Mouse (Mus musculus): ENCODE results near the gene Castor2.

The Castor2 gene

DNA sequence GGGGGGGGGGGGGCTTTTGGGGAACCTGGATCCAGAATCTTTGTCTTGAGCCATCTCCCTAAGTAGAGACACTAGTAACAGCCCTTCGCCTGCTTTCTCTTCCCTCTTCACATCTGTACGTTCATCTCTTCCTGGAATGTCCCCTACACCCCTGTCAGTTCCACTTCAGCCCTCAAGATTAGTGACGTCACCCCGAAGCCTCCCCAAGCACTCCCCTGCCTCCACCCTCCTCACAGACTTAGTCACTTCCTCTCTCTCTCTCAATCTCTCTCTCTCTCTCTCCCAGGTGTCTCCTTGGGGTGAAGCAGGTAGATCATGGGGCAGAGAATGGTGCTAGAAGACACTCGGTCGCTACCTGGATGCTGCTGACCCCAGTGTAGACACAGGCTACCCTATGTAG is 3.2 kb downstream of the Castor2 start:
- DNase-seq (ENCODE audit: low spot score): no peak

DNA sequence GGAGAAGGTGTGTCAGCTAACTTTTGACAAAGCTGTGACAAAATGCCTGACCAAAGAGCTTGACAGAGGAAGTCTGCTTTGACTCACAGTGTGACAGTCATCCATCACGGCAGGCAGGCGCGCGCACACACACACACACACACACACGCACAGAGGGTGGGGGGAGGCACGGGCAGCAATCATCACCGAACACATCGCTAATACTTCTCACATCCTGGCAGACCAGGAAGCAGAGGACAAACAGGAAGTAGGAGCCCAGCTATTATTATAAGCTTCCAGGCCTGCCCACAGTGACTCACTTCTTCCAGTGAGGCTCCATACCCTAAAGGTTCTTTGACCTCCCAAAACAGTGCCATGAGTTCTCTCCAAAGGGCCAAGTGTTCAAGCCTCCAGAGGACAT is 6.3 kb downstream of the Castor2 start:
- no peak for DNase-seq (ENCODE audit: low spot score)

DNA sequence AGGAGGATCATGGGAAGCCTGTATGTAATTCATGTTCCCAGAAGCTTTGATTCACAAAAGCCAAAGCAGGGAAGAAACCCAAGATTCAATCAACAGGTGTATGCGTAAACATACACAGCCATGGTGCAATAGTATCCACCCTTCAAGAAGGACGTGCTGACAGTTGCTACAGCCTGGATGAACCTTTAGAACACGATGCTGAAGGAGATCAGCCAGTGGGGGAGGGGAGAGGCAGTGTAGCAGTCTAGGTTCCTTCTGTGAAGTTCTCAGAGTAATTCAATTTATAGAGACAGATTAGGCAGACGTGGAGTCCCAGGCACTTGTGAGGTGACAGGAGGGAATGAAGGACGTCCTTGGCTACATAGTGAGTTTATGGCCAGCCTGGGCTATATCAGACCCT is 15.5 kb downstream of the Castor2 start:
- no peak for DNase-seq (ENCODE audit: low spot score)

DNA sequence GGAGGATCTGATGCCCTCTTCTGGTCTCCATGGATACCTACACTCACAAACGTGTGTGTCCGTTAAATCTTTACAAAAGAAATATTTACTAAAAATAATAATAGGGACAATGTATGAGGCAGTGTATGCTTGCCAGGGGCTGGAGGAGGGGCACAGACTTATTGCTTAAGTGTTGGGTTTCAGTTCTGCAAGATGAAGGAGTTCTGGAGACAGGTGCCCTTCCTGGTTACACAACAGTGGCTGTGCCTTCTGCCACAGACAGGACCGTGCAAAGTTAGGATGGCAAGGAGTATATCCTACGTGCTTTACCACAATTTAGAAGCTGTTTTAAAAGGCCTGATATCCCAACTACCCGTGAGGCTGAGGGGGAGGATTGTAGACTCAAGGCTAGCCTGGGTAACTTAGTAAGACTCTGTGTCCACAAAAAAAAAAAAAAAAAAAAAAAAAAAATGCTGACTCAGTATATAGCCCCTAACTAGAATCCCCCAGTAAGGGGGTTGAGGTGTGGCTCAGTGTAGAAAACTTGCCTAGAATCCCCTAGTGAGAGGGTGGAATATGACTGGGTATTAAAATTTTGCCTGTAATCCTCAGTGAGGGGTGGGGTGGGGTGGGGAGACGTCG is 16.2 kb downstream of the Castor2 start:
- DNase-seq (ENCODE audit: low spot score): no peak

DNA sequence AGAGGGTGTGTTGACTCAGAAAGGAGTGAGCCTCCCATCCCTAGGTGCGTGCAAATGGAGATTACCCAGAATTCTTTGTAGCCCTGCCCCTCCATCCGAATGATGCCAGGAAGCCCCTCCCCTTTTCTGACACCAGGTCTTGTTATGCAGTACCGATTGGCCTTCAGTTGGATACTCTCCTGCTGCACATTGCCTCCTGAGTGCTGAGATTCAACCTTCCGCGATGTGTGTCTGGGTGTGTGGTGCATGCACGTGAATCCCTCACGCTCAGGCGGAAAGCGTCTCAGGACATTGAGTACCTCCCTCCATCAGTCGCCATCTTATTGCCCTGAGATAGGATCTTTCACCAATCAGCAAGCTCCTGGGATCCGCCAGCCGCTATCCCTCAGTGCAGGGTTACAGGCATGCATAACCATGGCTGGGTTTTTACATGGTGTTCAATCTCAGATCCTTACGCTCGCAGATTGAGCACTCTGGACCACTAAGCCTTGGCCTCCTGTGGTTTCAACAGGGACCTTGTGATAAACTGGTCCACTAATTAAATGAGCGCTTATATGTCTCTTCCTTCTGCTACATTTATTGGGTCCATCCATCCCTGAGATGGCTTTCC is 19.4 kb downstream of the Castor2 start:
- DNase-seq (ENCODE audit: low spot score): no peak

DNA sequence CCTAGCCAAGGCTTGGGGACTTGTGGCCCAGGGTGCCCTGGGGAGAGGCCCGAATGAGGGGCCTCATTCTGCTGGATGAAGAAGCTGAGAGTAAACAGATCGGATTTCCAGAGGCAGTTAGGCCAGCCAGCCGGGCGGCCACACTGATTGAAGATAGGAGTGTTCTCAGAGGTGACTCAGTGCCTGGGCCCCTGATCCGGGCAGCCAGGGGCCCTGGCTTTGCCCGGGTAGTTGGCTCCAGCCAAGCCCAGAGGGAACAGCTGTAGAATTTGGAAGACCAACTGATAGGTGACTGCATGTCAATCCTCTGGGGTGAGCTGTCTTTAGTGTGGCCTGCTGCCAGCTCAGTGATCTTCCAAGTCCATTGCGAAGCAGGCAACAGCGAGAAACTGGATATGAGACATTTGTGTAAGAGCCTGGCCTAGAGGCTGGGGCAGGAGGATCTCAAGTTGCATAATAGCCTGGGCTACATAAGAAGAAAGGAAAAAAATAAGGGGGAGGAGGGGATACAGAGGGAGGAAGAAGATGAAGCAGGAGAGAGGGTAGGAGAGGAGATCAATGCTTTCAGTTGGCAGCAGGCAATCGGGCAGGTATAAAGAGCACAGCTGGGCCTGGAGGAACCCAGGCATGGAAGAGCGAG is 20.1 kb downstream of the Castor2 start:
- DNase-seq (ENCODE audit: low spot score): no peak

DNA sequence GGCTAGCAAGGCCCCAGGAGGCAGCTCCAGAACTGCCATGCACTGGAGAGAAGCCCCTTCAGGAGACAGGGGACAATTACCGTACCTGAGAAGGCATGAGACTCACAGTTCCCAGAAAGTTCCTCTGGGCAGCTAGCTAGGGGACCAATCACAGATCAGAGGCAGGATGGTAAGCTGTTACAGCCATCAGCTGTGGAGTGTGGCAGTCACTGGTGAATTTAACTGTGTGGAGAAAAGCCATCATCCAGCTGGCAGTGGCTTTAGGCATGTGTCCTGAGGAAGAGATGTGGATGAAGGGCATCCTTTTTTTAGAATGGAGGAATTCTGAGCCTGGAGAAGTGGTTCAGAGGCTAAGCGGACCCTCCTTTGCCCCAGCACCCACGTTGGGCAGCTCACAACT is 20.6 kb downstream of the Castor2 start:
- no peak for DNase-seq (ENCODE audit: low spot score)

DNA sequence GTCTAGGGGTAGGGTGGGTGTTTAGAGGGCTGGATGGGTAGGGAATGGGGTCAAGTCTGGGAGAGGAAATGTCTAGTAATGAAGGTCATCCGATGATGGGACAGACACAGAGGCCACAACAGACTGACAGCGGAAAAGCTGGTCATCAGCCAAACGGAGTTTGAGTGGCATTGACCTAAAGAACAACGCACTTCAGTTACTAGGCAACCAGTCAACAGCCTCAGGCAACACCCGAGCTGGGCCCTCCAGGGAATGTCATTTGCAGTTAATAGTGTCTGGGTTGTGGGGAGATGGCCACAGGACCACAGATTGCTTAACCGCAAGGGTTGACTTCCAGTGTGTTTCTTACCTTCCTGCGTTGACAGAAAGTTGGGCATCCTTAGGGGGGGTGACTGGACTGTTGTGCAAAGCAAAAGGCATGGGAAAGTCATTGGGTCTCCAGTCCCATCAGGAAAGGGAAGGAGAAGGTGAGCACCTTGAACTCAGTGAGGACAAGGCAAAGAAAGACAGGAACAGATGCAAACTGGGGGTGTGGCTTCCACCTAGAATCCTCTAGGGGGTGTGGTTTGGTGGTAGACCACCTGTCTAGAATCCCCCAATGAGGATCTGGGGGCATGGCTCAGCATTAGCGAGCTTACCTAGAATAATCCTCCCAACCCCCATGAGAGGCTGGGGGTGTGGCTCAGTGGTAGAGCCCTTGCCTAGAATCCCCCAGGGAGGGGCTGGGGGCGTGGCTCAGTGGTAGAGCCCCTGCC is 21.8 kb downstream of the Castor2 start:
- DNase-seq (ENCODE audit: low spot score): no peak

DNA sequence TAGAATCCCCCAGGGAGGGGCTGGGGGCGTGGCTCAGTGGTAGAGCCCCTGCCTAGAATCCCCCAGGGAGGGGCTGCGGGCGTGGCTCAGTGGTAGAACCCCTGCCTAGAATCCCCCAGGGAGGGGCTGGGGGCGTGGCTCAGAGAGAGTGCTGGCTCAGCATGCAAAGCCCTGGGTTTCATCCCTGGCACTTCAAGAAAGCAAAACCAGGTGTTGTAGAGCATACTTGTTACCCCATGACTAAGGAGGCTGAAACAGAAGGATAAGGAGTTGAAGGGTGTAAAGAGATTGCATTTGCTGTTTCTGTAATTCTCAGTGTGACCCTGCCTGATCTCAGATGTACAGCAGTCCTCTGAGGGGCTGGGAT is 22.4 kb downstream of the Castor2 start:
- DNase-seq (ENCODE audit: low spot score): no peak

DNA sequence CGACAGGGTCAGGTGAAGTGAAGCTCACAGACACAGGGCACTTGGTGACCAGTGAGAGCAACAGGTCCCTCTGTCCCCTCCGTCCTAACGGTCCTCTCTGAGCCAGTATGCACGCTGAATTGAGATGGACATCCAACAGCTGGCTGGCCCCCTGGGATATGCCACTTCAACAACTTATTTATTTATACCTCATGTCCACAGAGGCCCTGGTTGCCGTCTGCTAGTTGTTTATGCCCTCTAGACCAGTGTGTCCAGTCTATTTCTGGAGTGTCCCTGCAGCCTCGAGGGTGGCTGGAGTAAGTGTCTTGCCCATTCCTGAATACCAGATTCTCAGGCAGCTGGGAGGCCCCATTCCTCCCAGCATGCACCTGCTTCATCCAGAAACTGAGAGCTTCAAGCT is 24.3 kb downstream of the Castor2 start:
- DNase-seq (ENCODE audit: low spot score): no peak

DNA sequence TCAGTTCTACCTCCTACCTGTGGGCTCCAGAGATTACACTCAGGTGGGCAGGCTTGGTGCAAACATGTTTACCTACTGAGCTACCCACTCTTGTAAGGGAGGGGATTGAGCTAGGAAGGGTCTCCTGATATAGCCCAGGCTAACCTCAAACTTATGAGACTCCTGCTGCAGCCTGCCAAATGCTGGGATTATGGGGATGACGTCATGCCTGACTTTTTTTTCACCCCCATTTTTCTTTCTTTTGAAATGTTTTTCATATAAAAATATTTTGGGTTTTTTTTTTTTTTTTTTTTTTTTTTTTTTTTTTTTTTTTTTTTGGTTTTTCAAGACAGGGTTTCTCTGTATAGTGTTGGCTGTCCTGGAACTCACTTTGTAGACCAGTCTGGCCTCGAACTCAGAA is 26.7 kb downstream of the Castor2 start:
- DNase-seq (ENCODE audit: low spot score): no peak

DNA sequence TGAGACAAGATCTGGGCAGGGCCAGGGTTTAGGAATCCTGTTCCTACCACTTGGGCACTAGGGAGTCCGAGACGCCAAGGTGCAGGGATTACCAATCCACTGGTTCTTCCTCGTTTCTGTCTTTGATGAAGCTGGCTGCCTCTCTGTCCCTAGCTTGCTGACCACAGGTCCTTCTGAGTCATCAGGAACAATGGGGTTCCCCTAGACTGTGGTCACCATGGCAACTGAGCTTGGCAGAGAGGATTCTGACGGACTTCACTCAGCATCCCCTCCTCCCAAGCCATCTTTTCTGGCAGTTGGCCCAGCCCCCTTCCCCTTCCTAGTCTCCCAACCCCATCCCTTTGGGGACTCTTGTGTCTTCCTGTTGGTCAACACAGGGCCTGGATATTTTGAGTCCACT is 32.1 kb downstream of the Castor2 start:
- DNase-seq (ENCODE audit: low spot score): no peak

DNA sequence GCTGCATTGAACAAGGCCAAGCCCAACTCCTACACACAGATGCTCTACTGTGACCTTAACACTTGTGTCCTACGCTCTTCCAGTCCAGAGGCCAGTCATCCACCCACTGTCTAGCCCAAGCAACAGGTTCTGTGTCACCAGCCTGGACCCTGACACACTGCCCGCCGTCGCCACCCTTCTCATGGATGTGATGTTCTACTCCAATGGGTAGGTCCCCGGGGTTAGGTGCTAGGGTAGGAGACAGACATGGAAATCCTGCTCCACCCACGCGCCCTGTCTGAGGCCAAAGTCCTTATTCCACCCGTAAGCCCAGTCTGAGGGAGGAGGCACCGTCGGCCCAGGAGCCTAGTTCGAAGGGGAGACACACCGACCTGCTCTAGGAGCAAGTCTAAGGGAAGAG is 36.5 kb downstream of the Castor2 start:
- no peak for DNase-seq (ENCODE audit: low spot score)

DNA sequence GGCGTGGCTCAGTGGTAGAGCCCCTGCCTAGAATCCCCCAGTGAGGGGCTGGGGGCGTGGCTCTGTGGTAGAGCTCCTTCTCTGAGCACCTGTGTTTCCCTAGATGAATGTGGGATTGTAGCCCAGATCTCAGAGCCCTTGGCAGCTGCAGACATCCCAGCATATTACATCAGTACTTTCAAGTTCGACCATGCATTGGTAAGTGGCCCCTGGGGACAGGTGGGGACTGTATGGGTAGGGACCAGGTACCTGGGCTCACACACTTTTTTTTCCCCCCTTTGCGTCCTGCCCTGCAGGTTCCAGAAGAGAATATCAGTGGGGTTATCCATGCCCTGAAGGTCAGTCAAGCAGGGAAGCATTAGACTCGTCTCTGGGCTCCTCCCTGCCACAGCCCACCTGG is 38.4 kb downstream of the Castor2 start:
- no peak for DNase-seq (ENCODE audit: low spot score)

DNA sequence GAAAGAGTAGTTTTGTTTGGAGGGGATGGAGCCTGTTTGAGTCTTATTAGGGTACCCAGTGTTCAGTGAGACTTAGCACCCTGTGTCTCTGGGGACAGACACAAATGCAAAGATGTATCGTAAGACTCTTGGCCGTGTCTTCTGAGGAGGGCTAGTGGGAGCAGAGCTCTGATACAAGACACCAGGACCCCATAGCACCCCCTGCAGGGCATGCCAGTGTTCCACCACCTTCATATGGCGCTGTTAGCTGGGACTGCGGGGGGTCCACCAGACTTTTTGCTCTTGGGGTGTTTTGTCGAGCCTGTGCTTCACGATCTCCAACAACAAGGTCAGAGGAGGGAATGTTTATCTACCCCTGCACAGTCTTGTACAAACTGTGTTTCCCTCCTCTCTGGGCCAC is 39.9 kb downstream of the Castor2 start:
- no peak for DNase-seq (ENCODE audit: low spot score)

DNA sequence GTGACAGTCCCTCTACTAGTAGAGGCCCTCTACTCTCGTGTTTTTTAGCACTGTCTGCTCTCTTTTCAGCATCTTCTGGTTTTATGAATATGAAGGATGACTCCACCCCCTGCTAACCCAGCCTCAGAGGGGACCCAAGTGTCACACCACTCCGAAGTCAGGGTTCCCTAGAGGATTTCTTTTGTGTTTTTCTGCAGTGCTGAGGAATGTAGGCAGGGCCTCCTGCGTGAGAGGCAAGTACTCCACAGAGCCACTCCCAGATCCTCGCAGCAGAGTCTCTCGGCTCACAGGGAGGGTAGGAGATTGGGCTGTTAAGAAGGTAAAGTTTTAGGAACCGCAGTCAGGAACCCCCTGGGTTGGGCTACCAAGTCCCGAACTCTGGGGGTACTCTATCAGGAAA is 41.7 kb downstream of the Castor2 start:
- no peak for DNase-seq (ENCODE audit: low spot score)

DNA sequence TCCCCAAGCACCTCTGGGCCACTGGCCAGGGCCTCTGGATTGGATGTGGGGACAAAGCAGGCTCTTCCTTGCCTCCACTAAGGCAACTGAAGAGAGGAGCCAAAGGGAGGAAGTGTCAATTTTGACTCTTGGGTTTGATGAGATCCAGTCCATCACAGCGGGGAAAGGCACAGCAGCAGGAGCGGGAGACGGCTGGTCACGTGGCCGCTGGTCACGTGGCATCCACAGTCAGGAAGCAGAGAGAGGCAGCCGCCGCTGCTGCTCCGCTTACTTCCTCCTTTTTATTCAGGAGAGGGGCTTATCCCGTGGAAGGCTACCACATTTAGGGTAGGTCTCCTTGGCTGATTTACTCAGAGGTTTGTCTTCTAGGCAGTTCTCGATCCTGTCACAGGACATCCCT is 42.9 kb downstream of the Castor2 start:
- no peak for DNase-seq (ENCODE audit: low spot score)

DNA sequence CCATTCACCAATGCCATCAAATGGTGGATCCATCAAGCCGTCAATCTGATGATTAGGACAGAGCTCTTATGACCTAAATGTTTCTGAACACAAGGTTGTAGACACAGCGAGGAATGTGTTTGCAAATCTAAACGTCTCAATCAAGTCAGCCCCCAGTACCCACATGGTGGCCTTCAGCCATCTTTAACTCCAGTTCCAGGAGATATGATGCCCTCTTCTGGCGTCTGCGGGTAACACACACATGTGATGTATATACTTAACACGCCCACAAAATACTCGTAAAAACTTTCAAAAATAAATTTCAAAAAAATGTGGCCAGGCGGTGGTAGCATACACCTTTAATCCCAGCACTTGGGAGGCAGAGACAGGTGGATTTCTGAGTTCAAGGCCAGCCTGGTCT is 45.5 kb downstream of the Castor2 start:
- DNase-seq (ENCODE audit: low spot score): no peak

DNA sequence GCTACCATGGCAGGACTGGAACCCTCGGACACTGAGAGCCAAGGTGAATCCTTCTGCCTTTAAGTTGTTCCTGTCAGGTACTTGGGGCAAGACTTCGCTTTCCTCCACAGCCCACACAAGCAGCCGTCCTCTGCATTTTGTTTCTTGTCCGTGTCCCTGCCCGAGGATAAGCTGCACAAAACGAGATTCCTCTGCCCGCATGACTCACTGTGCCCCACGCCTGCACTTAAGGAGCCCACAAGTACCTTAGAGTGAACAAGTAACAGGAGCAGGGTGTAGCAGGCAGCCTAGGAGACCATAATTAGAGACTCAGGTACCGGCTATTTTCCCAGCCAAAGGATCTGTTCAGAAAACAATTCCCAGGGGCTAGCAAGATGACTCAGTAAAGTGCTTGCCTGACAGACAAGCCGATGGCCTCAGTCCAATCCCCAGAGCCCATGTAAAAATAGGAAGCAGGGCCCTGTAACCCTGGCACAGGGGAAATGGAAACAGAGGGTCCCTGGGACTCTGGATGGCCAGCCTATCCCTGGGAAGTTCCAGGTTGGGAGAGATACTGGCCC is 47.8 kb downstream of the Castor2 start:
- no peak for DNase-seq (ENCODE audit: low spot score)

DNA sequence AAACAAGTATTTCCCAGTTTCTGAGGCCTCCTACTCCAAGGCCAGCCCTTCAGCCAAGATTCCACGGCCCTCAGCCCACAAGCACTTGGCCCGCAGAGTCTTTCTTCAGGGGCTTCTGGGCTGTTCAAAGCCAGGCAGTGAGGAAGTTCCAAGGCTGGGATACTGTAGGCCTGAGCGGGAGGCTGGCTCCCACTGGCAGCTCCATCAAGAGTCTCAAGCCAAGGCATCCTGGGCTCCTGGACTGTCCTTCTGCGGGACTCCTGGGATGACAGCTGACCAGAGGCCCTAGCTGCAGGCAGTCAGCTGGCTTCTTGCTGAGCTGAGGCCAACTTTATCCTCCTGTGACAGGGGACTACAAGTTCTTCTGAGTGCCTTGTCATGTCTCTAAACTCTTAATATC is 48.6 kb downstream of the Castor2 start:
- DNase-seq (ENCODE audit: low spot score): no peak

DNA sequence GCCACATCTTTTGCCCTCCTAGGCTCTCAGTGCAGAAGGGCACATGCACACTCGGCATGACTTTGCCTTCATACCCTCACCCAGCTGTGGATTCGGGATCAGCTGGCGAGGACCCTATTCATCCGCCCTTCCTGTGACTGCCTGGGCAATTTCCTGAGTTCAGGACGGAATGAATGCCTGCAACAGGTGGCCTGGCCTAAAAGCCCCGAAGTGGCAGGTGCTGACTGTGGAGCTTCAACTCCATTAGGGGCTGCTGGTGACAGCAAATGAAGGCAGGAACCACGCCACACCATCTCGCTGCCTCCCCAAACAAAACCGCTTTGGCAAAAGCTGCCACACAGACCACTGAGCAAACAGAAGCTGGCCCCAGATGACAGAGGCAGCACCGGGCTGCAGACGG is 52.4 kb downstream of the Castor2 start:
- no peak for DNase-seq (ENCODE audit: low spot score)

DNA sequence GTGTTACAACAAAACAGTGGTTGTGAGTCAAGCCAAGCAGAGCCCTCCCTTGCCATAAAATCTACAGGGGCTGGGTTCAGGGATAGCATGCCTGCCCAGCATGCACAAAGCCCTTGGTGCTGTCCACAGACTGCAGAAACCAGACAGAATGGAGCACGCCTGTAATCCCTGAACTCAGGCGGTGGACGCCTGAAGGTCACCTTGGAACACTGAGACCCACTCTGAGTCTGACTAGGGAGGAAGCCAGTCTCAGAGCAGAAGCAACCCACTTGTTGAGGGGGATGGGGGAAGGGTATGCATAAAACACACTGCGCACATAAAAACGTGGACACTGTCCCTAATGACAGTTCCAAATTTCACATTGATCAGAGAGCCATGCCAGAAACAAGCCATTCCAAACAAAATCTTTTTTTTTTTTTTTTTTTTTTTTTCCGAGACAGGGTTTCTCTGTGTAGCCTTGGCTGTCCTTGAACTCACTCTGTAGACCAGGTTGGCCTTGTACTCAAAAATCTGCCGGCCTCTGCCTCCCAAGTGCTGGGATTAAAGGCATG is 56.5 kb downstream of the Castor2 start:
- DNase-seq (ENCODE audit: low spot score): no peak

DNA sequence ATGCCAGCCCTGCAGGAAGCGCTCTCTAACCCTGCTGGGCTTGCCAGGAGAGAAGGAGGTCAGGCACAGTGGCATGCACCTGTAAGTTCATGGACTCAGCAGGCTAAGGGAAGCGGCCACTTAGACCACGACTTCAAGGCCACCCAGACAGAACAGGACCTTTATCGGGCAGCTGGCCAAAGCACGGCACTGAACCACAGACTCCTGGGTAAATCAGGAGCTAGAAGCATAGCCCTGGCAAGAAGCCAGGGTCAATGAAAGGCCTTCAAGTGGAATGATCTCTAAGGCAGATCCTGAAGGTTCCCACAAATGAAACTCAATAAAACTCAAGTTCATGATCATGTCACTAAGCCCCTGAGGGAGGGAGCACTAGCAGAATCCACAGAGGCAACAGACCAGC is 65.2 kb downstream of the Castor2 start:
- DNase-seq (ENCODE audit: low spot score): no peak

Data from left cerebral cortex, adult 11 months (tissue).